Mouse (Mus musculus): ENCODE results near the gene Olfr958. TPM values are rescaled to one million over a fixed set of nuclear protein-coding genes. Genes with fewer than 3 reads are reported as not detected.
A peak's percentile ranks its signal among the peaks of the same experiment; 100 is the strongest.

Olfr958 gene
- total RNA-seq (2021) = not detected

DNA sequence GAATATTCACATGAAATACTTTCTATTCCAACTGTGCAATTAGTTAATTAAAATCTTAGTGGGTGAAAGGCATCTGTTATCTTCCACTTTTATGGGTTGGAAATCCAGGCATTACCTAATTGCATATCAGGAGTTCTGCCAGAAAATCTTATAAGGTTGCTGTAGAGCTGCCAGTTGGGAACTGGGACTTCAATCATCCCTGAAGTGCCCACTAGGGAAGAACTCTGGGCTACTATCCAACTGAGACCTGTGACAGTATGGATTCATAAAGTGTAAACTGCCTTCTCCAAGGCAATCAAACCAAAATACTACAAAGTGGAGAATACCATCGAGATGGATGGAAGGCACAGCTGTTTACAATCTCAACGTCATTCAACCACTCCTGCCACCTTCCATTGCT is at the start of gene Olfr958:
Gene Olfr958 (minus strand): TSS at position 109 of the 400 bp plus-strand sequence.
- no peak for DNase-seq

DNA sequence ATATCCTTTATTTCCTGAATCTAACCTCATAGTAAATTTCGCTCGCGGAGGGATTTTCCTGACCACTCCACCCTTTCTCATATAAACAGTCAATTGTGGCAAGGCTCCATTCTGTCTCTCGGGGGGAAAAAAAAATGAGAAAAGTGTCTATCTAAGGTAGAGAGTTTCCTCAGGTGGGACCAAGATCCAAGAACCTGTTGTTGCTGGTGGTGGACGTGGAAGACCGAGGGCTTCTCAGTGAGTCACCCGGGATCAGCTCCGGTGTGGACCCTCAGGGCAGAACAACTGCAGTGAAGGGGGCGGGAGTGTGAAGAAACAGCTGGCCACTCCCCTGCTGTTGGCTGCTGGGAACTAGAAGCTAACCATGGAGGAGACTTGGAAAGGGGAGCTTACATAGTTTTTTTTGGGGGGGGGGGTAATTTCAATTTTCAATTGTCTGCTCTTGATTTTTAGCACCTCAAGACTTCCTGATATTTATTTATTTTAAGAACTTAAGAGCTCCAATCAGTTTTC is 49.5 kb upstream of the Olfr958 start:
- peak; percentile 29 for DNase-seq

GRCm38 (mm10) chr9:39602536-39603332 is 48.9 kb upstream of the Olfr958 start:
- DNase-seq = no peak

DNA sequence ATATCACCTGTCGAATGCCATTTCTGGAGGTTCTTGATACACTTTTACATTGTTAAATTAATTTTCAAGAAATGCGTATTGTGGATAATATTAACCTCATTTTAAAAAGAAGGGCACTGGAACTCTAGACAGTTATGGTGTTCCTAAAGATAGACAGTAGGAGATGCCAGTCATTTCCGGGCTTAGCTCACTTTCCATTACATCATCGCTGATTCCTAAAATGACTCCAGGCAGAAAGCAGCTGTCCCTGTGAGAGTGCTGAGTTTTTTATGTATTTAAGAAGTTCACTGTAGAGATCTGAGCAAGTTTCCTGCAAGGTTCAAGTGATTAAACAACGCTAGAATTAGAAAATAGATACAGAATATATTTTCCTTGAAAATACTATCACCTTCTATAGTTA is 23.2 kb upstream of the Olfr958 start:
- DNase-seq = peak; percentile 16

- DNase-seq = no peak
Observed at GRCm38 (mm10) chr9:39575469-39575868, 21.6 kb upstream of the Olfr958 start, which contains the start of gene Olfr959. Olfr959 (minus strand) TSS chr9:39575569.

- no peak for DNase-seq
Observed at GRCm38 (mm10) chr9:39558349-39558647, 4.4 kb upstream of the Olfr958 start.

DNA sequence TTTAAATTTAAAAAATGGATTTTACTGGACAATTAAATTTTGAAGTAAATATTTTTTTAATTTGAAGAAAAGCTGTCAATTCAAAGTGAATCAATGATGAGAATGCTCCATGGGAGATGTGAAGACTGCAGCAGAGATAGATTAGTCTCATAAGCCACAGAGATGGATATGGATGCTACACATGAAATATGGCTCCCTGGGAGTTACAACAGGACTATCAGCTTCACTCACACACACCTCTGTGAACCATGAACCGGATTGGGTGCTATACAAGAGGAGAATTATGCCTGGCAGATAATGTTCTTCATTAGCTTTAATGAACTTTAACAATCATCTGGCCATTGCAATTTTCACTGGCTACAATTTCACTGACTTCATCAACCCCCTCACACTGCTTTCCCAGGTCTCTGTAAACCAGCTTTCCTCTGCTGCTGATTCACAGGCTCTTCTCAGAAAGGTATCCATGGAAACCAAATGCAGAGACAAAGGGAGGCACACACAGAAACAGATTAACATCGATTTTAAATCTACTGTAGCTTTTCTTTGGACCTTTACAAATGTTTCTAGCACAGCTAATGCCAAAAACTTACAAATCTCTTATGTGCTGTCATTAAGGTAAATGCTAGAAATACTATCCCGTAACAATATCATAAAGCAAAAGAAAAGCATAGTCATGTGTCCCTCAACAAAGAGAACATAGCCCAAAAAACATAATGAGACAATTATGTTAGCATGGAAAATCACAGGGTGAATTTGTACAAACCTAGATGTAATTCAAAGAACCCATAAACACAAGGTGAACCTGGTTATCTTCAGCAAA is 3.9 kb upstream of the Olfr958 start:
- DNase-seq = no peak

GRCm38 (mm10) chr9:39550806-39551205 is 3.0 kb downstream of the Olfr958 start:
- no peak for DNase-seq

GRCm38 (mm10) chr9:39523616-39524285 is 30.1 kb downstream of the Olfr958 start:
- no peak for DNase-seq

DNA sequence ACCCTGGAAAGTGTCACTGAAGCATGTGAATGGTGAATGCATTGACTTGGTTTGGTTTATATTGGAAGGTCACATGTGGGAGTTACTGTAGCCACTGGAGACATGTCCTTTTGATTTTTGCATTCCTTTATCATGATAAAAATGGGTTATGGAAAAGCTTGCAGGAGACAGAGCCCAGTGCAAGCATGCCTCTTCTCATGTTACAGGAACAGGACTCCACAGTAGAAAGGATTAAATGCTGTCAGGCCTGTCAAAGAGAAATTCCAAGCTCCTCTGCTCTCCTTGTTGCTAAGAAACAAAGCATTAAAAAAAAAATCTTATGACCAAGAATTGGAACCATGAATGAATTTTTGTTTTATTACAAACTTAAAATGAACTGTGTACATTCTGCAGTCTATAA is 35.3 kb downstream of the Olfr958 start:
- no peak for DNase-seq

DNA sequence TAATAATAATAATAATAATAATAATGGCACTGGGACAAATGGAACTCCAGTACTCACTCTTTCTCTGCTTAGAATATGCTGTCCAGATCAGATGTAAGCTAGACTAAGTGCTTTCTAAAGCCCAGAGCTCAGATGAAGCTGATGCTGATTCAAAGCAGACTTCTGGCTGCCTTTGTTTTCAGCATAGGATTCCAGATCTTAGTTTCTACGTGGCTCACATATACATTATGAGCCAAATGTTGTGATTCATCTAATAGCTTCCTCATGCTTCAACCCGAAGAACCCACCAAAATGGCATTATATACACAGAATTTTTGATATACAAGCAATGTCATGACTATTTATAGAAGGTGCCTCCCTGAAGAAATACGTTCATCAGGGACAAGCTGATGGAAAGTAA is 38.3 kb downstream of the Olfr958 start, which contains the start of gene Olfr957:
Gene Olfr957 (minus strand): TSS at position 279 of the 400 bp plus-strand sequence.
- no peak for DNase-seq

GRCm38 (mm10) chr9:39509412-39509811 is 44.4 kb downstream of the Olfr958 start:
- DNase-seq = no peak

DNA sequence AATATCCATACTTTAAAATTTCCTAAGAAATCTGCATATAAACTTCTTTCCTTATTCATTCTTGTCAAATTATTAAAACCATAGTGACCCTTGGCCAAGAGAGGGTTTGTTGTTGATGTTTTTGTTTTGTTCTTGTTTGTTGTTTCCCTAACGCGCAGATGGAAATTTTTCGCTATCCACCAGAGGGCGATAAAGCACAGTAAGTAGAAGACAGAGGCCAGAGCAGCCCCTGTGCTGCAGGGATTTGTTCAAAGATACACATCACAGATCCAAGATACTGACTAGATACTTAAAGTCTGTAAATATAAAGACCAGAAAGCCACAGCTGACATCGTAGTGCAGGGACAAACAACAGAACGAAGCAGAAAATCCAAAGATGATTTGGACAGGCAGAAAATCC is 44.9 kb downstream of the Olfr958 start:
- peak; percentile 59 for DNase-seq

Other genes starting within 250 kb of the Olfr958 start
- not detected for gene Olfr948, start 228.0 kb downstream of the Olfr958 start, total RNA-seq (2021)
- gene Olfr951, start 166.6 kb downstream of the Olfr958 start, total RNA-seq (2021) = not detected
- not detected for gene Olfr952, start 126.9 kb downstream of the Olfr958 start, total RNA-seq (2021)
- gene Olfr954, start 97.4 kb downstream of the Olfr958 start, total RNA-seq (2021) = not detected
- not detected for gene Olfr955, start 82.1 kb downstream of the Olfr958 start, total RNA-seq (2021)
- not detected for gene Olfr44, start 60.1 kb downstream of the Olfr958 start, total RNA-seq (2021)
- not detected for gene Olfr957, start 38.2 kb downstream of the Olfr958 start, total RNA-seq (2021)
- gene Olfr959, start 21.5 kb upstream of the Olfr958 start, total RNA-seq (2021) = not detected
- gene AW551984, start 50.3 kb upstream of the Olfr958 start, total RNA-seq (2021) = 1 to 10 TPM; 7.8 to 8.0 TPM
- gene Olfr148, start 56.6 kb upstream of the Olfr958 start, total RNA-seq (2021) = not detected
- not detected for gene Olfr960, start 67.3 kb upstream of the Olfr958 start, total RNA-seq (2021)
- not detected for gene Olfr961, start 91.0 kb upstream of the Olfr958 start, total RNA-seq (2021)
- gene Olfr963, start 113.2 kb upstream of the Olfr958 start, total RNA-seq (2021) = not detected
- gene Olfr149, start 153.1 kb upstream of the Olfr958 start, total RNA-seq (2021) = not detected
- gene Olfr965, start 157.3 kb upstream of the Olfr958 start, total RNA-seq (2021) = not detected
- not detected for gene Olfr150, start 176.9 kb upstream of the Olfr958 start, total RNA-seq (2021)
- not detected for gene Olfr967, start 192.2 kb upstream of the Olfr958 start, total RNA-seq (2021)
- not detected for gene Olfr968, start 229.2 kb upstream of the Olfr958 start, total RNA-seq (2021)
- gene Olfr969, start 236.9 kb upstream of the Olfr958 start, total RNA-seq (2021) = not detected

Measured in heart, postnatal 4 days (tissue).